Mouse (Mus musculus) MEL (cell line): ENCODE results near the gene Cactin.

Source experiments
- CTCF ChIP-seq, 3 experiments: IDR thresholded peaks in 2 of 3; conservative IDR thresholded peaks in 1 of 3; 2 replicates each; pipeline ENCODE4 v1.5.1; 2011 to 2012; ENCODE audit warnings: low read length in 3 of 3, low read depth in 2 of 3, mild to moderate bottlenecking in 2 of 3, improper control_type of control experiment in 1 of 3, inconsistent platforms in 1 of 3, mixed read lengths in 1 of 3, moderate library complexity in 1 of 3; ENCODE audit not compliant: control insufficient read depth in 1 of 3, insufficient read depth in 1 of 3, poor library complexity in 1 of 3, severe bottlenecking in 1 of 3
- GATA1 ChIP-seq: IDR thresholded peaks from 2 replicates; pipeline ENCODE4 v1.6.1; 2011; ENCODE audit warnings: low read depth, low read length, improper control_type of control experiment
- ZNF384 ChIP-seq: IDR thresholded peaks from 2 replicates; pipeline ENCODE4 v1.6.1; 2012; ENCODE audit warnings: low read depth, mild to moderate bottlenecking, inconsistent platforms, low read length, improper control_type of control experiment

GRCm38 (mm10) chr10:81314201-81314600 lies 6.7 kb upstream of the Cactin start:
- TF ChIP-seq ZNF384 = no peak
- no peak for TF ChIP-seq GATA1
- no peak for TF ChIP-seq CTCF (IDR thresholded peaks at IDR 0.05 in 2 of 3, conservative IDR thresholded peaks at IDR 0.05 in 1 of 3; ENCODE audit: control insufficient read depth in 1 of 3, insufficient read depth in 1 of 3, low read depth in 2 of 3, low read length in 3 of 3, poor library complexity in 1 of 3, severe bottlenecking in 1 of 3)
